Mouse (Mus musculus) hindbrain, embryonic 12.5 days (tissue): ENCODE data around the gene Dapk2. TPM values are rescaled to one million over a fixed set of nuclear protein-coding genes. Genes with fewer than 3 reads are reported as not detected.

Experiments used
- ATAC-seq: fragments of 200-750 bp; cut with Nextera tagmentation; 2 replicates; pipeline ENCODE4 v1.8.0; 2017; ENCODE audit warnings: moderate TSS enrichment; ENCODE audit not compliant: low FRiP score
- H3K27ac ChIP-seq: fragments of 300-500 bp; sonication (generic); 2 replicates; pipeline ENCODE4 v1.5.1; 2016; ENCODE audit warnings: mild to moderate bottlenecking
- H3K27me3 ChIP-seq: fragments of 300-500 bp; sonication (generic); 2 replicates; pipeline ENCODE4 v1.6.1; 2016; ENCODE audit warnings: mild to moderate bottlenecking
- H3K36me3 ChIP-seq: fragments of 300-500 bp; sonication (generic); 2 replicates; pipeline ENCODE4 v1.6.1; 2016; ENCODE audit warnings: mild to moderate bottlenecking
- H3K4me1 ChIP-seq: fragments of 300-500 bp; sonication (generic); 2 replicates; pipeline ENCODE4 v1.6.1; 2016
- H3K4me2 ChIP-seq: fragments of 300-500 bp; sonication (generic); replicated peaks from 2 replicates; pipeline ENCODE4 v1.6.1; 2016; ENCODE audit warnings: mild to moderate bottlenecking
- H3K4me3 ChIP-seq: fragments of 300-500 bp; sonication (generic); 2 replicates; pipeline ENCODE4 v1.5.1; 2016; ENCODE audit warnings: mild to moderate bottlenecking
- H3K9ac ChIP-seq: fragments of 300-500 bp; sonication (generic); 2 replicates; pipeline ENCODE4 v1.6.1; 2016; ENCODE audit warnings: mild to moderate bottlenecking, moderate library complexity
- H3K9me3 ChIP-seq: fragments of 300-500 bp; sonication (generic); replicated peaks from 2 replicates; pipeline ENCODE4 v1.6.1; 2016; ENCODE audit warnings: mild to moderate bottlenecking
- WGBS: fragments of 180-500 bp; shearing (Covaris S2); methylation state at CpG from one replicate; pipeline ENCODE4 v1.1.7; 2016; 5-methylcytosine and 5-hydroxymethylcytosine counted together
- polyA plus RNA-seq: library from polyadenylated mRNA; unstranded; fragments of >200 nt; fragmentation: Nextera tagmentation; extraction: Ambion mirVana; gene quantifications from 2 replicates; pipeline ENCODE4 v1.2.1, GENCODE M21; 2016

The Dapk2 gene
- polyA plus RNA-seq, 1 experiment from 2014 or later = 3.7 TPM

GRCm38 (mm10) chr9:66200411-66200789 lies 42.4 kb downstream of the Dapk2 start:
- H3K27ac ChIP-seq = no peak overlapping the region
- 87% methylated on average over 5 of the region's 5 CpGs for WGBS
- peaks cover 6% of the 10 kb centered on the region; the same call in 1 of the 2 replicates for H3K4me1 ChIP-seq
- no peak overlapping the region for H3K4me2 ChIP-seq
- no peaks in the 10 kb centered on the region for H3K9me3 ChIP-seq
- no peak for ATAC-seq
- H3K9ac ChIP-seq = no peak overlapping the region
- H3K4me3 ChIP-seq = no peak overlapping the region
- H3K36me3 ChIP-seq = no peaks in the 10 kb centered on the region
- H3K27me3 ChIP-seq = no peaks in the 10 kb centered on the region

- Histone ChIP-seq H3K27ac (no peak overlapping the region), H3K36me3 (no peaks in the 10 kb centered on the region), H3K4me1 (peaks cover 6% of the 10 kb centered on the region; the same call in 1 of the 2 replicates), H3K4me3 (no peak overlapping the region), H3K4me2 (no peak overlapping the region), H3K9ac (no peak overlapping the region), H3K9me3 (no peaks in the 10 kb centered on the region), H3K27me3 (no peaks in the 10 kb centered on the region)
- WGBS = 74% methylated on average over 6 of the region's 6 CpGs
- ATAC-seq = no peak
These were observed 43.6 kb downstream of the Dapk2 start for GRCm38 (mm10) chr9:66201665-66202064.

- no peak for ATAC-seq
- Histone ChIP-seq H3K4me3 (no peak overlapping the region), H3K4me1 (peaks cover 6% of the 10 kb centered on the region; the same call in 1 of the 2 replicates), H3K36me3 (no peaks in the 10 kb centered on the region), H3K9me3 (no peaks in the 10 kb centered on the region), H3K9ac (no peak overlapping the region), H3K27ac (no peak overlapping the region), H3K27me3 (no peaks in the 10 kb centered on the region), H3K4me2 (no peak overlapping the region)
- WGBS = 84% methylated on average over 7 of the region's 7 CpGs
These were observed 44.4 kb downstream of the Dapk2 start for GRCm38 (mm10) chr9:66202463-66202862.

- ATAC-seq = no peak
- 92% methylated on average over 9 of the region's 9 CpGs for WGBS
These were observed 47.7 kb downstream of the Dapk2 start for GRCm38 (mm10) chr9:66205702-66206101.

GRCm38 (mm10) chr9:66206825-66207224 lies 48.8 kb downstream of the Dapk2 start:
- Histone ChIP-seq H3K36me3 (no peaks in the 10 kb centered on the region), H3K9ac (no peak overlapping the region), H3K9me3 (no peaks in the 10 kb centered on the region), H3K27me3 (no peaks in the 10 kb centered on the region), H3K27ac (no peak overlapping the region), H3K4me2 (no peak overlapping the region), H3K4me3 (no peak overlapping the region), H3K4me1 (peaks cover 6% of the 10 kb centered on the region; the same call in 1 of the 2 replicates)
- 72% methylated on average over 5 of the region's 5 CpGs for WGBS
- no peak for ATAC-seq

More at GRCm38 (mm10) chr9:66205702-66206101, 47.7 kb downstream of the Dapk2 start:
- H3K27ac ChIP-seq = no peak overlapping the region
- H3K27me3 ChIP-seq = no peaks in the 10 kb centered on the region
- H3K4me3 ChIP-seq = no peak overlapping the region
- no peaks in the 10 kb centered on the region for H3K36me3 ChIP-seq
- H3K9me3 ChIP-seq = no peaks in the 10 kb centered on the region
- H3K4me2 ChIP-seq = no peak overlapping the region
- peaks cover 6% of the 10 kb centered on the region; the same call in 1 of the 2 replicates for H3K4me1 ChIP-seq
- H3K9ac ChIP-seq = no peak overlapping the region

GRCm38 (mm10) chr9:66211420-66211819 lies 53.4 kb downstream of the Dapk2 start:
- WGBS = 60% methylated on average over 4 of the region's 4 CpGs
- Histone ChIP-seq H3K4me3 (no peak overlapping the region), H3K27me3 (0 out of 2 replicates have a peak, but pooled peaks cover 2% of the 10 kb centered on the region), H3K4me1 (peaks cover 10% of the 10 kb centered on the region), H3K4me2 (no peak overlapping the region), H3K27ac (no peak overlapping the region), H3K9ac (no peak overlapping the region), H3K36me3 (no peaks in the 10 kb centered on the region), H3K9me3 (no peaks in the 10 kb centered on the region)
- ATAC-seq = no peak

- no peak for ATAC-seq
- H3K4me2 ChIP-seq = no peak overlapping the region
- peaks cover 10% of the 10 kb centered on the region for H3K4me1 ChIP-seq
- 0 out of 2 replicates have a peak, but pooled peaks cover 2% of the 10 kb centered on the region for H3K27me3 ChIP-seq
- no peaks in the 10 kb centered on the region for H3K36me3 ChIP-seq
- WGBS = 84% methylated on average over 2 of the region's 2 CpGs
- no peaks in the 10 kb centered on the region for H3K9me3 ChIP-seq
- H3K9ac ChIP-seq = no peak overlapping the region
- no peak overlapping the region for H3K4me3 ChIP-seq
- no peak overlapping the region for H3K27ac ChIP-seq
These were observed 54.1 kb downstream of the Dapk2 start for GRCm38 (mm10) chr9:66212088-66212487.

- ATAC-seq = no peak
- Histone ChIP-seq H3K4me2 (no peak overlapping the region), H3K36me3 (no peaks in the 10 kb centered on the region), H3K9me3 (no peaks in the 10 kb centered on the region), H3K27me3 (0 out of 2 replicates have a peak, but pooled peaks cover 2% of the 10 kb centered on the region), H3K27ac (no peak overlapping the region), H3K4me3 (no peak overlapping the region), H3K9ac (no peak overlapping the region), H3K4me1 (peaks cover 10% of the 10 kb centered on the region)
- 78% methylated on average over 5 of the region's 5 CpGs for WGBS
These were observed 54.8 kb downstream of the Dapk2 start for GRCm38 (mm10) chr9:66212802-66213201.

GRCm38 (mm10) chr9:66213386-66214032 lies 55.5 kb downstream of the Dapk2 start:
- ATAC-seq = no peak
- Histone ChIP-seq H3K9me3 (no peaks in the 10 kb centered on the region), H3K4me1 (peaks cover 10% of the 10 kb centered on the region), H3K36me3 (no peaks in the 10 kb centered on the region), H3K27me3 (0 out of 2 replicates have a peak, but pooled peaks cover 2% of the 10 kb centered on the region), H3K4me2 (no peak overlapping the region), H3K9ac (no peak overlapping the region), H3K4me3 (no peak overlapping the region), H3K27ac (no peak overlapping the region; the same call in 1 of the 2 replicates)
- WGBS = 44% methylated on average over 5 of the region's 5 CpGs

GRCm38 (mm10) chr9:66215551-66215950 lies 57.5 kb downstream of the Dapk2 start:
- H3K9me3 ChIP-seq = no peaks in the 10 kb centered on the region
- no peaks in the 10 kb centered on the region for H3K36me3 ChIP-seq
- no peak for ATAC-seq
- peaks cover 10% of the 10 kb centered on the region for H3K4me1 ChIP-seq
- 0 out of 2 replicates have a peak, but pooled peaks cover 2% of the 10 kb centered on the region for H3K27me3 ChIP-seq
- H3K9ac ChIP-seq = no peak overlapping the region
- no peak overlapping the region for H3K4me2 ChIP-seq
- no peak overlapping the region for H3K4me3 ChIP-seq
- H3K27ac ChIP-seq = no peak overlapping the region

GRCm38 (mm10) chr9:66217970-66218369 lies 59.9 kb downstream of the Dapk2 start:
- Histone ChIP-seq H3K27me3 (0 out of 2 replicates have a peak, but pooled peaks cover 2% of the 10 kb centered on the region), H3K27ac (no peak overlapping the region), H3K4me1 (peaks cover 10% of the 10 kb centered on the region), H3K36me3 (no peaks in the 10 kb centered on the region), H3K9ac (no peak overlapping the region), H3K4me2 (no peak overlapping the region), H3K9me3 (no peaks in the 10 kb centered on the region), H3K4me3 (no peak overlapping the region)
- no peak for ATAC-seq
- WGBS = 89% methylated on average over 4 of the region's 4 CpGs

GRCm38 (mm10) chr9:66218917-66219725 lies 61.1 kb downstream of the Dapk2 start:
- peaks cover under 1% of the 10 kb centered on the region; the same call in 1 of the 2 replicates for H3K4me1 ChIP-seq
- H3K4me3 ChIP-seq = no peak overlapping the region
- no peak overlapping the region for H3K27ac ChIP-seq
- no peak overlapping the region for H3K9ac ChIP-seq
- H3K27me3 ChIP-seq = 0 out of 2 replicates have a peak, but pooled peaks cover 2% of the 10 kb centered on the region
- WGBS = 74% methylated on average over 10 of the region's 10 CpGs
- H3K9me3 ChIP-seq = no peaks in the 10 kb centered on the region
- H3K36me3 ChIP-seq = no peaks in the 10 kb centered on the region
- H3K4me2 ChIP-seq = no peak overlapping the region
- no peak for ATAC-seq
